Mouse (Mus musculus) kidney, embryonic 15.5 days (tissue): ENCODE data around the gene Hivep1. TPM values are rescaled to one million over a fixed set of nuclear protein-coding genes. Genes with fewer than 3 reads are reported as not detected.

ENCODE experiments used
- ATAC-seq: fragments of 200-750 bp; cut with Nextera tagmentation; replicated peaks from 2 replicates; pipeline ENCODE4 v1.8.0; 2017; ENCODE audit warnings: moderate TSS enrichment; ENCODE audit not compliant: low FRiP score
- H3K27ac ChIP-seq: fragments of 300-500 bp; sonication (generic); 2 replicates; pipeline ENCODE4 v1.5.1; 2015; ENCODE audit warnings: mild to moderate bottlenecking, inconsistent platforms
- H3K27me3 ChIP-seq: fragments of 300-500 bp; sonication (generic); 2 replicates; pipeline ENCODE4 v1.6.1; 2015; ENCODE audit warnings: inconsistent platforms
- H3K36me3 ChIP-seq: fragments of 300-500 bp; sonication (generic); 2 replicates; pipeline ENCODE4 v1.6.1; 2015; ENCODE audit warnings: inconsistent platforms
- H3K4me1 ChIP-seq: fragments of 300-500 bp; sonication (generic); 2 replicates; pipeline ENCODE4 v1.6.1; 2015; ENCODE audit warnings: inconsistent platforms
- H3K4me2 ChIP-seq: fragments of 300-500 bp; sonication (generic); 2 replicates; pipeline ENCODE4 v1.6.1; 2015; ENCODE audit warnings: moderate library complexity, mild to moderate bottlenecking, inconsistent platforms
- H3K4me3 ChIP-seq: fragments of 300-500 bp; sonication (generic); replicated peaks from 2 replicates; pipeline ENCODE4 v1.5.1; 2015; ENCODE audit warnings: mild to moderate bottlenecking, inconsistent platforms
- H3K9ac ChIP-seq: fragments of 300-500 bp; sonication (generic); 2 replicates; pipeline ENCODE4 v1.6.1; 2015; ENCODE audit warnings: mild to moderate bottlenecking, inconsistent platforms
- H3K9me3 ChIP-seq: fragments of 300-500 bp; sonication (generic); replicated peaks from 2 replicates; pipeline ENCODE4 v1.6.1; 2016; ENCODE audit warnings: inconsistent platforms
- WGBS: fragments of 180-500 bp; shearing (Covaris S2); methylation state at CpG from one replicate; pipeline ENCODE4 v1.1.7; 2015; ENCODE audit warnings: mixed read lengths; 5-methylcytosine and 5-hydroxymethylcytosine counted together
- polyA plus RNA-seq: library from polyadenylated mRNA; unstranded; fragments of >200 nt; fragmentation: Nextera tagmentation; extraction: Ambion mirVana; gene quantifications from 2 replicates; pipeline ENCODE4 v1.2.1, GENCODE M21; 2015

The Hivep1 gene
- polyA plus RNA-seq, 1 experiment from 2014 or later = 14.1 TPM

DNA sequence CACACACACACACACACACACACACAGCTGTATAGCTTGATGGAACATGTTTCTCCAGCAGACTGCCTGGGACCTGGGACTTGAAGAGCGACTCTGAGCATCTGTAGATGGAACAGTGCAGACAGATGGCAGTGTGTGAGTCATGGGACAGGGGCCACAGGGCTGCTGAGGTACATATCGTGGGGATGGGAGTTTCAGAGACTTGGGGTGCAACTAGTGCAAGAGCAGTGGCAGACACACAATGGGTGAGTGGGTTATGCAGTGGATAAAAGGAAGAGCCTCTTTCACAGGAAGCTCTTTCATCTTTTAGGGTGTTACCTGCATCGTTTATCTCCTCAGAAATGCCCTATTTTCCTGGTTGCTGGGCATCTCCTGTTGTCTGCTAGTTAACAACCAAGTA is 25.8 kb downstream of the Hivep1 start:
- 77% methylated on average over 3 of the region's 3 CpGs for WGBS
- Histone ChIP-seq H3K4me3 (no peak overlapping the region), H3K36me3 (peaks cover 40% of the 10 kb centered on the region), H3K4me1 (0 out of 2 replicates have a peak, but pooled peaks cover 3% of the 10 kb centered on the region), H3K4me2 (no peak overlapping the region), H3K27ac (no peak overlapping the region), H3K9me3 (no peaks in the 10 kb centered on the region), H3K9ac (no peak overlapping the region), H3K27me3 (no peaks in the 10 kb centered on the region)
- ATAC-seq = no peak

- H3K27me3 ChIP-seq = no peaks in the 10 kb centered on the region
- H3K4me3 ChIP-seq = no peak overlapping the region
- no peak overlapping the region for H3K27ac ChIP-seq
- 72% methylated on average over 10 of the region's 10 CpGs for WGBS
- H3K36me3 ChIP-seq = peaks cover 40% of the 10 kb centered on the region
- 0 out of 2 replicates have a peak, but pooled peaks cover 3% of the 10 kb centered on the region for H3K4me1 ChIP-seq
- no peaks in the 10 kb centered on the region for H3K9me3 ChIP-seq
- no peak for ATAC-seq
- H3K9ac ChIP-seq = no peak overlapping the region
- no peak overlapping the region for H3K4me2 ChIP-seq
These were observed 28.5 kb downstream of the Hivep1 start for GRCm38 (mm10) chr13:42080131-42080916.

DNA sequence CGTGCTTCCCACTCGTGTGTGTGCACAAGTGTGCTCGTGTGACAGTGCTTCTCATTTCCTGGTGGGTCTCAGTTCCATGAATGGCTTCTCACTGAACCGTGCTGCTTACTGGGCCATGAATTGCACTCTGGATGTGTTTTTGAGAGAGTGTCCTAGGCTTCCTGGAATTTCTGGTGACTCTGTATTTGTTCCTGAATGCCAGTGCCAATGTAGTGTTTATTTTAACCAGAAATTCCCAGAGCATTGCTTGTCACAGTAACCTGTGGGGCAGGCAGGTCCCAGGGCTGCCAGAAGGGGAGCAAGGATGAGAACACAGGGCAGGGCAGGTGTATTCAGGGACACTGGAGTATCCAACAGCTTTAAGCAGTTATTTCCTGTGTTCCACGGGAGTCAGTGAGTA is 36.5 kb downstream of the Hivep1 start:
- no peak overlapping the region for H3K4me3 ChIP-seq
- WGBS = 42% methylated on average over 5 of the region's 5 CpGs
- no peaks in the 10 kb centered on the region for H3K9me3 ChIP-seq
- H3K4me1 ChIP-seq = peaks cover 19% of the 10 kb centered on the region
- no peak overlapping the region for H3K4me2 ChIP-seq
- H3K27me3 ChIP-seq = no peaks in the 10 kb centered on the region
- peak overlapping the region; percentile 52; the same call in 1 of the 2 replicates for H3K27ac ChIP-seq
- H3K36me3 ChIP-seq = no peaks in the 10 kb centered on the region
- ATAC-seq = no peak; the same call in 1 of the 2 replicates
- no peak overlapping the region for H3K9ac ChIP-seq

- no peaks in the 10 kb centered on the region for H3K27me3 ChIP-seq
- ATAC-seq = no peak
- no peaks in the 10 kb centered on the region for H3K9me3 ChIP-seq
- H3K4me1 ChIP-seq = peaks cover 24% of the 10 kb centered on the region
- H3K36me3 ChIP-seq = no peaks in the 10 kb centered on the region
- H3K4me2 ChIP-seq = no peak overlapping the region
- WGBS = 72% methylated on average over 8 of the region's 8 CpGs
- no peak overlapping the region for H3K27ac ChIP-seq
- H3K9ac ChIP-seq = no peak overlapping the region
- no peak overlapping the region for H3K4me3 ChIP-seq
These were observed 37.2 kb downstream of the Hivep1 start for GRCm38 (mm10) chr13:42089025-42089424.

DNA sequence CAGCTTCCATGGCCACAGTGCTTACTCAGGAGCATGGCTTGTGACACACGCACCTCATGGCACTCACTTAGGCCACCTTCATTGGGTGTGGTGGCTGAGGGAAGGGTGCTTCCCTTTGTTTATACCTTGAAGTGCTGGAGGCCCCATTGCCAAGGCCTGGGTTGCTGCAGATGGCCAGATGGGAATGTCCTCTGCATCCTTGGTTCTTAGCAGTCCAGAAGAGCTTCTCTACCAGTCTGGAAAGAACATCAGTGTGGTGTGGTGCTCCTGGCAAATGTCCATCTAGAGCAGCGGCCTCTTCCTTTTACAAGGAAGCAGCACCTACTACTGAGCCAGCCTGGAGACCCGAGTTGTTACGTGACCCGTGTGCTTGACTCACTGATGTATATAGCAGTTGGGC is 38.9 kb downstream of the Hivep1 start:
- no peak for ATAC-seq
- Histone ChIP-seq H3K4me3 (no peak overlapping the region), H3K27me3 (no peaks in the 10 kb centered on the region), H3K9ac (no peak overlapping the region), H3K36me3 (no peaks in the 10 kb centered on the region), H3K4me2 (no peak overlapping the region), H3K4me1 (peaks cover 26% of the 10 kb centered on the region), H3K27ac (no peak overlapping the region), H3K9me3 (no peaks in the 10 kb centered on the region)
- 88% methylated on average over 5 of the region's 5 CpGs for WGBS

DNA sequence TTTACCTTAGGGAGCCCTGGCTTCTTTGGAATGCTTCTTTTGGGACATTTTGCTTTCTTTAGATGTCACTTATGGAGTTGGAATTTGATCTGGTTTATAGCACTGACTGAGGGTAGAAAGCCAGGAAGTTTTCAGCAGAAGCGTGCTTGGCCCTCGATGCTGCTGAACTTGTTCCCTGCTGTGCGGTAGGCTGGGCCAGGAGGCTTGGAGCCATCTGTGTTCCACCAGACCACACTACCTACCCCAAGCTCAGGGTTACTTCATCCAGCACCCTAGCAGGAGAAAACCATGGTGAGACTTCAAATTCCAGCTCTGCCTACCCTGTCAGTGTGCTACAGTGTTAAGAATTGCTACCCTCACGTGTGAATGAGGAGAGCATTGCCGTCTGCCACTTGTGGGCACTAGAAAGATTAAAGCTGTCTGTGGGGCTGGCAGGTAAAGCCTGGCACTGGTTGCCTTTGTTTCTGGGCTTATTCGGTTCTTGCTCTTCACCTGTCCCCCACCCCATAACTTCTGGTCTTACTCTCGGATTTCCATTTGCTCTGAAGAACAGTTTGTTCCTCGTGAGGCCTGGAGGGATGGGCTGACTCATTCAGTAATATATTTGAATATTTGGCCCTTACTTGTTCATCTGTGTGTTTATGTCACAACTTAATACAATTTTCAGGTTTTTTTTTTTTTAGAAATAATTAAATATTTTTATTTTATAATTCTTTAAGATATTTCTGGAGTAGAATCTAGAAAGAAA is 40.7 kb downstream of the Hivep1 start:
- no peak overlapping the region for H3K27ac ChIP-seq
- ATAC-seq = no peak
- no peak overlapping the region for H3K9ac ChIP-seq
- no peak overlapping the region for H3K4me3 ChIP-seq
- 56% methylated on average over 8 of the region's 8 CpGs for WGBS
- no peaks in the 10 kb centered on the region for H3K27me3 ChIP-seq
- no peak overlapping the region for H3K4me2 ChIP-seq
- H3K36me3 ChIP-seq = no peaks in the 10 kb centered on the region
- peaks cover 32% of the 10 kb centered on the region for H3K4me1 ChIP-seq
- no peaks in the 10 kb centered on the region for H3K9me3 ChIP-seq

DNA sequence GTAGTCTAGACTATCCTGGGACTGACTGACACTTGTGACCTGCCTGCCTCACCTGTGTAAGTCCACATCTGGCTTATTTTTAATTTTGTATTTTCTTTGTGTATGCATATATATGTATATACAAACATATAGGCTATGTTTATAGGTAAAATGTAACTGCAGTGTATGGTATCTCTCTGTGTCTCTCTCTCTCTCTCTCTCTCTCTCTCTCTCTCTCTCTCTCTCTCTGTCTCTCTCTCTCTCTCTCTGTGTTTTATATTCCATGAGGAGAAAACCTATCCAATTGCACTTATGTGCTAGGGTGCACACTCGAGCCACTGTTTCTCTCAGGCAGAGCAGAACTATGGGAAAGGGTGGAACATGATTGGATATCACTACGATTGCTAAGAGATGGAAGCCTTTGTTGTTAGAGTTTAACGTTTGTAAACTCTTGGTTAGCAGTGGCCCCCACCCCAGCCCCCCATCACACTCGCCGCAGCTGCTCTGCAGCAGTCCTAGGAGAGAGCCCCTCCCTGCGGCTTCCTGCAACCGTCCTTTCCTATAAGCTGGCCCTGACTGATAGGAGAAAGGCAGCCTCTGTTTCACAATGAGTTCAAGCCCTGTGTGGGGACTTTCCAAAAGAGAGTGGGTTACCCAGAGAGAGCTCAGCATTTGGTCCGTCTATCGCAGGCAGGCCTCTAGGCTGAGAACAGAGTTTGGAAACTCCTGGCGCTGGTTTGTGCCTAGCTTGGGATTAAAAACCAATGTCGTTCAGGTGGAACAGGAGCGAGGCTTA is 41.6 kb downstream of the Hivep1 start:
- H3K4me3 ChIP-seq = no peak overlapping the region
- no peak for ATAC-seq
- no peak overlapping the region for H3K4me2 ChIP-seq
- H3K36me3 ChIP-seq = peaks cover 4% of the 10 kb centered on the region; the same call in 1 of the 2 replicates
- no peak overlapping the region for H3K9ac ChIP-seq
- no peaks in the 10 kb centered on the region for H3K27me3 ChIP-seq
- no peaks in the 10 kb centered on the region; the same call in 1 of the 2 replicates for H3K9me3 ChIP-seq
- WGBS = 62% methylated on average over 12 of the region's 12 CpGs
- H3K4me1 ChIP-seq = peaks cover 27% of the 10 kb centered on the region
- no peak overlapping the region for H3K27ac ChIP-seq

- H3K9ac ChIP-seq = no peak overlapping the region
- no peak overlapping the region for H3K4me2 ChIP-seq
- peaks cover 4% of the 10 kb centered on the region; the same call in 1 of the 2 replicates for H3K36me3 ChIP-seq
- peaks cover 25% of the 10 kb centered on the region for H3K4me1 ChIP-seq
- no peaks in the 10 kb centered on the region; the same call in 1 of the 2 replicates for H3K9me3 ChIP-seq
- H3K4me3 ChIP-seq = no peak overlapping the region
- WGBS = 49% methylated on average over 10 of the region's 10 CpGs
- H3K27me3 ChIP-seq = no peaks in the 10 kb centered on the region
- ATAC-seq = no peak
- no peak overlapping the region; the same call in 1 of the 2 replicates for H3K27ac ChIP-seq
These were observed 44.1 kb downstream of the Hivep1 start for GRCm38 (mm10) chr13:42095826-42096515.

GRCm38 (mm10) chr13:42097109-42097508 is 45.3 kb downstream of the Hivep1 start:
- ATAC-seq = no peak
- H3K4me2 ChIP-seq = no peak overlapping the region
- no peaks in the 10 kb centered on the region for H3K27me3 ChIP-seq
- peaks cover 4% of the 10 kb centered on the region; the same call in 1 of the 2 replicates for H3K36me3 ChIP-seq
- no peak overlapping the region for H3K4me3 ChIP-seq
- no peaks in the 10 kb centered on the region; the same call in 1 of the 2 replicates for H3K9me3 ChIP-seq
- no peak overlapping the region for H3K27ac ChIP-seq
- peaks cover 33% of the 10 kb centered on the region for H3K4me1 ChIP-seq
- H3K9ac ChIP-seq = no peak overlapping the region

DNA sequence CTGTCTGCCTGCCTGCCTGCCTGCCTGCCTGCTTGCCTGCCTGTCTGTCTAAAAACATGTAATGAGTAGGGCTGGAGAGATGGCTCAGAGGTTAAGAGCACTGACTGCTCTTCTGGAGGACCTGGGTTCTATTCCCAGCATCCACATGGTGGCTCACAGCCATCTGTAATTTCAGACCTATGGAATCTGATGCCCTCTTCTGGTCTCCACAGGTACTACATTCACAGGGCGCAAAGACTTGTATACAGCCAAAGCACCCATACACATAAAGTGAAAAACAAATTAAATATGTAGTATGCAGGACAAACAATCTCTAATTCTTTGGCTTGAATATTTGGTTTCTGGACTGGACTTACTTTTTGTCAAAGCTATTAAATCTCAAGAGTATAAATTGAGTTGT is 46.7 kb downstream of the Hivep1 start:
- Histone ChIP-seq H3K9me3 (no peaks in the 10 kb centered on the region; the same call in 1 of the 2 replicates), H3K4me3 (no peak overlapping the region), H3K4me1 (peaks cover 38% of the 10 kb centered on the region), H3K4me2 (no peak overlapping the region), H3K27ac (no peak overlapping the region), H3K36me3 (peaks cover 4% of the 10 kb centered on the region; the same call in 1 of the 2 replicates), H3K27me3 (no peaks in the 10 kb centered on the region), H3K9ac (no peak overlapping the region)
- no peak for ATAC-seq
- 97% methylated on average over 1 of the region's 1 CpGs for WGBS

DNA sequence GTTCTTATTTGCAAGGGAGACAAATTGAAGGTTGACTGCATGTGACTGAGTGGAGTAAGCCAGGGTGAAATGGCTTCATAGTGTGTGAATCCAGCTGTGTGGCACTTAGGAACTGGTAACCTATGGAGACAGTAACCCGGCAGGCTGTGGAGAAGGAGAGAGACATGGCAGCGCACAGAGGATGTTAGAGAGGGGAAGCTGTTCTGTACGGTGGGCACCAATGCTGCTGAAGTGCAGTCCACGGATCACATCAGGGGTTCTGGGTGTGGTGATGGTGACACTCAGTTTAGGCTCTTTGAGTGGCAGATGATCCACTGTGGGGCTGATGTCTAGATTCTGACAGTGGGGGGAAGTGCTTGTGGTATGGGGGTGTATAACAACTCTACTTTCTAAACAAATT is 47.7 kb downstream of the Hivep1 start:
- no peaks in the 10 kb centered on the region for H3K27me3 ChIP-seq
- H3K4me1 ChIP-seq = peaks cover 39% of the 10 kb centered on the region
- no peak overlapping the region for H3K9ac ChIP-seq
- H3K4me3 ChIP-seq = no peak overlapping the region
- ATAC-seq = no peak
- 87% methylated on average over 4 of the region's 4 CpGs for WGBS
- no peaks in the 10 kb centered on the region; the same call in 1 of the 2 replicates for H3K9me3 ChIP-seq
- no peak overlapping the region for H3K4me2 ChIP-seq
- peaks cover 4% of the 10 kb centered on the region; the same call in 1 of the 2 replicates for H3K36me3 ChIP-seq
- no peak overlapping the region for H3K27ac ChIP-seq
